Mouse (Mus musculus): Measurements from ENCODE around the gene Foxk1. TPM values are rescaled to one million over a fixed set of nuclear protein-coding genes. Genes with fewer than 3 reads are reported as not detected.

Gene Foxk1
- polyA plus RNA-seq, 1 experiment from 2014 or later: 4.4 TPM

- no peak overlapping the region for H3K4me3 ChIP-seq (ENCODE audit: low read length)
- H3K9me3 ChIP-seq (ENCODE audit: low read length): no peaks in the 10 kb centered on the region
- H3K4me2 ChIP-seq (replicated peaks; ENCODE audit: low read depth, low read length): no peak overlapping the region
- no peak for ATAC-seq (ENCODE audit: low FRiP score, low TSS enrichment)
- no peaks in the 10 kb centered on the region for H3K27me3 ChIP-seq (ENCODE audit: insufficient read depth, low read length)
- H3K36me3 ChIP-seq (ENCODE audit: insufficient read depth, low read length): no peaks in the 10 kb centered on the region
- H3K9ac ChIP-seq (replicated peaks; ENCODE audit: low read length): no peak overlapping the region
- peaks cover 15% of the 10 kb centered on the region for H3K4me1 ChIP-seq (ENCODE audit: insufficient read depth, low read length)
- WGBS: 74% methylated on average over 3 of the region's 3 CpGs
- no peak overlapping the region for H3K27ac ChIP-seq (ENCODE audit: low read length)
Measured at GRCm38 (mm10) chr5:142505695-142506423, 104.6 kb downstream of the Foxk1 start.

DNA sequence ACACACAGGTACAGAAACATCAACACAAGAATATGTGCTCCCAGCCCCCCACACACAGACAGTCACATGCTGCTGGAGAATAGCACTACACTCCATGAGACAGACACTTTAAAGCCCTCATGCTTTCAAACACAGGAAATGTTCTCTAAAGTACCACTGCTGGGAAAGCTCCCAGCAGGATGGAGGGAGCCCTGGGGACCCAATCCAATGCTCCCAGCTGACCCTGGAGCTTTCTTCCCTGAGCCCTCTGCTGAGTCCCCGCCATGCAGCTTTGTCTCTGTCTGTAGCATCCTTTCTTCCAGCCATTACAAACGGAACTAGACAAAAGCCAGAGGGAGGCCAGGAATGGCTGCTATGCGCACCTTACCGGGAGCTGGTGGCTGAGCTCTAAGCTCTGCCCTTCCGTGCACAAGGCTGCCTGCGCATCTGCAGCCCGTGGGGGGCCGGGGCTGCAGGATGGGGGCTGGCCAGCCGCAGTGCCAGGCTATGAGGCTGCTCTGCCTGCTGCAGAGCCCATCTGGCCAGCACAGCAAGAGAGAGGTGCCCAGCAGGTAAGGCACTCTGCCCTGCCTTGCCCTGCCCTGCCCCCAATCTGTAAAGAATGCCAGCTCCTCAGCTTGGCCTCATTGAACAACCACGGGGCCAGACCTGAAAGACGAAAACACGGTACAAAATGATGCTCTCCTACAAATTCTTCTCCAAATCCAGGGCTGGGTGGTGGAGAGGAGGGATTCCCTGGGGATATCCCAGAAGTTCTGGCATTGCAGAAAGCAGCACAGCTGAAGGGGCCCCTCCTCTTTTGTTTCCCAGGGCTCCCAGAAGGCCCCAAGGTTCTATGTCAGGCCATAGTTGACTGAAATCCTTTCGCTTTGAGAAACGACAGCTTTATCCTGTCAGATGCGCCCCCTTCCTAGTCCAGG lies 108.1 kb downstream of the Foxk1 start:
- 31% methylated on average over 15 of the region's 15 CpGs for WGBS
- no peak overlapping the region for H3K4me3 ChIP-seq (ENCODE audit: low read length)
- no peaks in the 10 kb centered on the region for H3K36me3 ChIP-seq (ENCODE audit: insufficient read depth, low read length)
- 0 out of 2 replicates have a peak, but pooled peaks cover 8% of the 10 kb centered on the region for H3K4me1 ChIP-seq (ENCODE audit: insufficient read depth, low read length)
- no peak overlapping the region for H3K27ac ChIP-seq (ENCODE audit: low read length)
- no peak overlapping the region for H3K9ac ChIP-seq (replicated peaks; ENCODE audit: low read length)
- H3K4me2 ChIP-seq (replicated peaks; ENCODE audit: low read depth, low read length): no peak overlapping the region
- no peaks in the 10 kb centered on the region for H3K27me3 ChIP-seq (ENCODE audit: insufficient read depth, low read length)
- no peaks in the 10 kb centered on the region for H3K9me3 ChIP-seq (ENCODE audit: low read length)
- ATAC-seq (ENCODE audit: low FRiP score, low TSS enrichment): no peak

GRCm38 (mm10) chr5:142510061-142510414 lies 108.7 kb downstream of the Foxk1 start:
- 68% methylated on average over 7 of the region's 7 CpGs for WGBS
- 0 out of 2 replicates have a peak, but pooled peaks cover 8% of the 10 kb centered on the region for H3K4me1 ChIP-seq (ENCODE audit: insufficient read depth, low read length)
- no peak overlapping the region for H3K9ac ChIP-seq (replicated peaks; ENCODE audit: low read length)
- H3K27ac ChIP-seq (ENCODE audit: low read length): no peak overlapping the region
- H3K9me3 ChIP-seq (ENCODE audit: low read length): no peaks in the 10 kb centered on the region
- H3K27me3 ChIP-seq (ENCODE audit: insufficient read depth, low read length): no peaks in the 10 kb centered on the region
- no peaks in the 10 kb centered on the region for H3K36me3 ChIP-seq (ENCODE audit: insufficient read depth, low read length)
- no peak overlapping the region for H3K4me2 ChIP-seq (replicated peaks; ENCODE audit: low read depth, low read length)
- ATAC-seq (ENCODE audit: low FRiP score, low TSS enrichment): no peak
- H3K4me3 ChIP-seq (ENCODE audit: low read length): no peak overlapping the region

Other genes starting within 250 kb of the Foxk1 start
- 13.2 and 13.8 TPM in 2 replicates for gene Ap5z1, start 62.4 kb downstream of the Foxk1 start, polyA plus RNA-seq (2015; fragmentation: Nextera tagmentation; extraction: Ambion mirVana)
- 0.05 and 0.12 TPM in 2 replicates for gene Papolb, start 128.6 kb downstream of the Foxk1 start, polyA plus RNA-seq (2015; fragmentation: Nextera tagmentation; extraction: Ambion mirVana)
- gene Radil, start 149.6 kb downstream of the Foxk1 start, polyA plus RNA-seq (2015; fragmentation: Nextera tagmentation; extraction: Ambion mirVana): 2.6 and 4.2 TPM in 2 replicates
- 0.63 and 0.64 TPM in 2 replicates for gene Mmd2, start 207.3 kb downstream of the Foxk1 start, polyA plus RNA-seq (2015; fragmentation: Nextera tagmentation; extraction: Ambion mirVana)
- 51.6 TPM in 2 replicates for gene Wipi2, start 226.2 kb downstream of the Foxk1 start, polyA plus RNA-seq (2015; fragmentation: Nextera tagmentation; extraction: Ambion mirVana)